Comparison of ENCODE assay signal across 8 mouse cellular contexts in the genomic region with DNA sequence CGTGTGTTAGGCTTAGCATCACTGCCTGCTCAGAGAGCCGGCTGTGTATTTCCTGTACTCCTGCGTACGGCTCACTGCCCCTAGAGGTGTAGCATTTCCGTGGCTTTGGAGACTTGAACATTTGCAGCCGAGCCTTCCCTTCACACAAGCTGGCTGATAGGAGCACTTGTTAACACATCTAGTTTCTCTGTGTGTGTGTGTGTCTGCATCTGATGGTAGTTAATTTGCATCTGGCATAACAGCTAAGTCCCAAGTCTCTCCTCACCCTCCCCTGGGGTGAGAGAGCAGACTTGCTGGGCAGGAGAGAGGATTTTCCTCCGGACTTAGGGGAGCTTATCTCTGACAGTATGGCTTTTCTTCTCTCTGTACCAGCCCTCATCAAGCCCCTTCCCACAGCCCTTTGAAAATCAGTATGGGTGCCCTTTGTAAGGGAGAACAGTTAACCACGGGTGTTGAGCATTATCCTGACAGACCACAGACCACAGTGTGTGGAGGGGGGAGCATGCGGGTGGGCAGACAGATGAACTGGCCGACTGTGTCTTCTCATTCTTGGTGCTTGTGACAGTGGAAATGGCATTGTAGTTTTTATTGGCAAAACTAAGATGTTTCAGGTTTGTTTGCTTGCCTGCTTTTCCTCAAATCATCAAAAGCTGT.
A peak's percentile ranks its signal among the peaks of the same experiment; 100 is the strongest.
DNase-seq lines count a peak whose midpoint lies in the region; ATAC-seq and TF ChIP-seq lines count a peak whose summit lies in the region.

No protein-coding gene starts in this region.

- TF ChIP-seq CTCF in lung, adult 2 months (IDR thresholded peaks at IDR 0.05; ENCODE audit: insufficient read depth, low read length) = no peak

- no peaks in the 10 kb centered on the region for H3K27me3 ChIP-seq in heart, embryonic 16.5 days (ENCODE audit: control insufficient read depth, insufficient read depth, low read length)

- peak overlapping the region; percentile 1; the same call in 1 of the 2 replicates for H3K9ac ChIP-seq in heart, embryonic 16.5 days (ENCODE audit: low read length)

- H3K27ac ChIP-seq in heart, embryonic 16.5 days (ENCODE audit: low read length) = no peak overlapping the region

- H3K36me3 ChIP-seq in heart, embryonic 16.5 days (ENCODE audit: control insufficient read depth, insufficient read depth) = no peaks in the 10 kb centered on the region

- H3K4me1 ChIP-seq in heart, embryonic 16.5 days (ENCODE audit: control insufficient read depth, insufficient read depth, low read length) = no peaks in the 10 kb centered on the region; the same call in 1 of the 2 replicates
- H3K4me1 ChIP-seq in lung, adult 2 months (ENCODE audit: control insufficient read depth, insufficient read depth, low read length) = no peaks in the 10 kb centered on the region

- WGBS in heart, embryonic 16.5 days = 10% methylated on average over 10 of the region's 10 CpGs
- whole genome bisulfite sequencing in lung, adult 2 months = 22% methylated on average over 10 of the region's 10 CpGs

- peak overlapping the region; percentile 59 for H3K4me3 ChIP-seq in heart, embryonic 16.5 days (ENCODE audit: low read length)
- H3K4me3 ChIP-seq in lung, adult 2 months (replicated peaks; ENCODE audit: extremely low read depth, low read depth, low read length) = no peak overlapping the region

- no peaks in the 10 kb centered on the region for H3K9me3 ChIP-seq in heart, embryonic 16.5 days (replicated peaks; ENCODE audit: control insufficient read depth, low read length)

- ATAC-seq in heart, embryonic 16.5 days (replicated peaks; ENCODE audit: extremely low read depth, insufficient read depth, low FRiP score) = peak; percentile 26; the same call in 1 of the 2 replicates
- ATAC-seq in megakaryocyte, adult 5-6 weeks (ENCODE audit: poor library complexity, severe bottlenecking) = peak; percentile 23; the same call in 1 of the 2 replicates

- peak; percentile 3 for DNase-seq in thymus, postnatal 14 days
- no peak for DNase-seq in thymus, postnatal 4 days
- no peak for DNase-seq in spleen, postnatal 4 days (ENCODE audit: low spot score in 2 of 2)
- no peak for DNase-seq in lung, adult 2 months
- DNase-seq in layer of hippocampus, adult 8-10 months (ENCODE audit: low spot score in 2 of 2) = no peak
- no peak for DNase-seq in cerebellum, adult 8-10 months

- no peak for TF ChIP-seq POLR2A in lung, adult 2 months (IDR thresholded peaks at IDR 0.05; ENCODE audit: borderline replicate concordance, extremely low read depth, low read depth, low read length)

- H3K4me2 ChIP-seq in heart, embryonic 16.5 days (ENCODE audit: low read depth, low read length) = peak overlapping the region; percentile 78
